Mouse (Mus musculus) C2C12 (cell line): ENCODE data around the gene Wdr83.

Source experiments
- CEBPB ChIP-seq: IDR thresholded peaks from one replicate; pipeline ENCODE4 v1.6.1; 2011; ENCODE audit warnings: low read depth, mild to moderate bottlenecking, control low read depth, moderate library complexity
- CTCF ChIP-seq: IDR thresholded peaks from one replicate; pipeline ENCODE4 v1.5.1; 2011; ENCODE audit not compliant: control insufficient read depth, insufficient read depth, insufficient read length
- MAX ChIP-seq: IDR thresholded peaks from one replicate; pipeline ENCODE4 v1.6.1; 2011; ENCODE audit warnings: mild to moderate bottlenecking, control low read depth
- MYOD1 ChIP-seq: IDR thresholded peaks from one replicate; pipeline ENCODE4 v1.6.1; 2011; ENCODE audit warnings: low read depth; ENCODE audit not compliant: control insufficient read depth, insufficient read length
- USF1 ChIP-seq: IDR thresholded peaks from one replicate; pipeline ENCODE4 v1.6.1; 2011; ENCODE audit warnings: low read depth, mild to moderate bottlenecking, control low read depth, moderate library complexity

DNA sequence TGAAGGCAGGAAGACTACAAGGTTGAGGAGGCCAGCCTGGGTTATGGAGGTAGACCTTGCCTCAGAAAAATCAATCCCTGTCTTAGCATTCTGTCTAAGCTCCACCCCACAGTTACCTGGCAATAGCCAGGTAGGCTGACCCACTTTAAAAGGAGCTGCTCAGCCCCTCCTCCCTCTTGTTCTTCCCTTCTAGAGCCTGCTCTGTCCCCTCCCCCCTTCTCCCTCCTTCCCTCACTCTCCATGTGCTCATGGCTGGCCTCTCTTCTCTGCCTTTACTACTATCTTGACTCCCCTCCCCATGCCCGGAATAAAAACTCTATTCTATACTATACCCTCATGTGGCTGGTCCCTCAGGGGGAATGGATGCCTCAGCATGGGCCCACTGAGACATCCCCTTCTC lies 47.2 kb downstream of the Wdr83 start:
- TF ChIP-seq CTCF (no peak), MAX (no peak), USF1 (no peak), MYOD1 (no peak), CEBPB (no peak)
